Mouse (Mus musculus): ENCODE results near the gene Ap2a2.
"Not testable (repeated sequence)": the region's sequence is repeated elsewhere in the genome, so short reads cannot be mapped to it uniquely, and the experiment has no call there.

Ap2a2 gene

GRCm38 (mm10) chr7:141597563-141597962, 35.6 kb downstream of the Ap2a2 start:
- DNase-seq (ENCODE audit: low spot score) = no peak

- no peak for DNase-seq (ENCODE audit: low spot score)
These were observed 45.7 kb downstream of the Ap2a2 start for GRCm38 (mm10) chr7:141607717-141608116.

GRCm38 (mm10) chr7:141609719-141610514, 47.9 kb downstream of the Ap2a2 start:
- no peak for DNase-seq (ENCODE audit: low spot score)

- DNase-seq (ENCODE audit: low spot score) = peak; percentile 36
These were observed 49.9 kb downstream of the Ap2a2 start for GRCm38 (mm10) chr7:141611711-141612370.

- no peak for DNase-seq (ENCODE audit: low spot score)
These were observed 50.4 kb downstream of the Ap2a2 start for GRCm38 (mm10) chr7:141612371-141612760.

GRCm38 (mm10) chr7:141612791-141613190, 50.8 kb downstream of the Ap2a2 start:
- peak; percentile 26 for DNase-seq (ENCODE audit: low spot score)

GRCm38 (mm10) chr7:141614329-141614832, 52.4 kb downstream of the Ap2a2 start:
- no peak for DNase-seq (ENCODE audit: low spot score)

- DNase-seq (ENCODE audit: low spot score) = no peak
These were observed 62.2 kb downstream of the Ap2a2 start for GRCm38 (mm10) chr7:141624214-141624613.

- no peak for DNase-seq (ENCODE audit: low spot score)
These were observed 63.3 kb downstream of the Ap2a2 start for GRCm38 (mm10) chr7:141625120-141625810.

GRCm38 (mm10) chr7:141628018-141628417, 66.0 kb downstream of the Ap2a2 start:
- no peak for DNase-seq (ENCODE audit: low spot score)

GRCm38 (mm10) chr7:141629241-141629640, 67.3 kb downstream of the Ap2a2 start:
- no peak for DNase-seq (ENCODE audit: low spot score)

- not testable (repeated sequence) for DNase-seq (ENCODE audit: low spot score)
These were observed 76.1 kb downstream of the Ap2a2 start for GRCm38 (mm10) chr7:141638077-141638476.

- DNase-seq (ENCODE audit: low spot score) = not testable (repeated sequence)
These were observed 76.8 kb downstream of the Ap2a2 start for GRCm38 (mm10) chr7:141638513-141639334.

- not testable (repeated sequence) for DNase-seq (ENCODE audit: low spot score)
These were observed 77.4 kb downstream of the Ap2a2 start for GRCm38 (mm10) chr7:141639335-141639890.

GRCm38 (mm10) chr7:141642375-141642774, 80.4 kb downstream of the Ap2a2 start:
- DNase-seq (ENCODE audit: low spot score) = no peak

GRCm38 (mm10) chr7:141643160-141643559, 81.2 kb downstream of the Ap2a2 start:
- DNase-seq (ENCODE audit: low spot score) = peak; percentile 24

- DNase-seq (ENCODE audit: low spot score) = no peak
These were observed 85.1 kb downstream of the Ap2a2 start for GRCm38 (mm10) chr7:141647083-141647482.

GRCm38 (mm10) chr7:141647815-141648214, 85.8 kb downstream of the Ap2a2 start:
- DNase-seq (ENCODE audit: low spot score) = no peak

- DNase-seq (ENCODE audit: low spot score) = no peak
These were observed 90.2 kb downstream of the Ap2a2 start for GRCm38 (mm10) chr7:141652191-141652590.

GRCm38 (mm10) chr7:141660346-141660745, 98.4 kb downstream of the Ap2a2 start:
- no peak for DNase-seq (ENCODE audit: low spot score)

- DNase-seq (ENCODE audit: low spot score) = peak; percentile 29
These were observed 99.5 kb downstream of the Ap2a2 start for GRCm38 (mm10) chr7:141661481-141661880.
